Mouse (Mus musculus) E14TG2a.4 (cell line): ENCODE results near the gene D17Wsu92e.

Source experiments
- CTCF ChIP-seq: conservative IDR thresholded peaks from 2 replicates; pipeline ENCODE4 v1.5.1; 2014; ENCODE audit warnings: low read length
- NANOG ChIP-seq: IDR thresholded peaks from 2 replicates; pipeline ENCODE4 v1.6.1; 2014; ENCODE audit warnings: borderline replicate concordance, low read length, mixed read lengths
- POU5F1 ChIP-seq: IDR thresholded peaks from 2 replicates; pipeline ENCODE4 v1.6.1; 2014; ENCODE audit warnings: low read length, borderline replicate concordance

GRCm38 (mm10) chr17:27819521-27819970 is 902 bp downstream of the D17Wsu92e start:
- TF ChIP-seq CTCF = no peak
- no peak for TF ChIP-seq POU5F1
- no peak for TF ChIP-seq NANOG
